Mouse (Mus musculus) lung, postnatal 10 days (tissue): ENCODE results near the gene Kap.
"Not testable (repeated sequence)": the region's sequence is repeated elsewhere in the genome, so short reads cannot be mapped to it uniquely, and the experiment has no call there.

ENCODE experiments used
- DNase-seq: peaks from one replicate; pipeline ENCODE4 v3.0.0; 2021

The Kap gene

DNA sequence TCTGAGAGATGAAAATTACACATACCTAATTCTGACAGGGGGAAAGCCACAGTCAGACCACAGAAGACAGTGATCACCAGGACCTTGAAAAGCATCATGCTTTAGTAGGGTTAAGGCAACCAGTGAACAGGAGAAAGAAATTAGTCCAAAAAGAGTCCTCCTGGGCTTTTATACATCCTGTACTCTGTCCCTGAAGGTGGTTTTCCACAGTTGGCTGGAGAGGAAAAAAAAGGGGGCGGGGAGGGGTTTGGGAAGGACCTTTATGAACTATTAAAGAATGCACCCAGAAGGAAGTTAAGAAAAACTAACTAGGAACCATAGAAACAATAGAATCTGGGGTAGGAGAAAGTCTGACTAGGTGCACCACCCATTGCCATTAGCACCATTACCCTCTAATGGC is at the start of gene Kap:
Kap (minus strand) TSS at position 237 of the 400 bp plus-strand sequence.
- no peak for DNase-seq

DNA sequence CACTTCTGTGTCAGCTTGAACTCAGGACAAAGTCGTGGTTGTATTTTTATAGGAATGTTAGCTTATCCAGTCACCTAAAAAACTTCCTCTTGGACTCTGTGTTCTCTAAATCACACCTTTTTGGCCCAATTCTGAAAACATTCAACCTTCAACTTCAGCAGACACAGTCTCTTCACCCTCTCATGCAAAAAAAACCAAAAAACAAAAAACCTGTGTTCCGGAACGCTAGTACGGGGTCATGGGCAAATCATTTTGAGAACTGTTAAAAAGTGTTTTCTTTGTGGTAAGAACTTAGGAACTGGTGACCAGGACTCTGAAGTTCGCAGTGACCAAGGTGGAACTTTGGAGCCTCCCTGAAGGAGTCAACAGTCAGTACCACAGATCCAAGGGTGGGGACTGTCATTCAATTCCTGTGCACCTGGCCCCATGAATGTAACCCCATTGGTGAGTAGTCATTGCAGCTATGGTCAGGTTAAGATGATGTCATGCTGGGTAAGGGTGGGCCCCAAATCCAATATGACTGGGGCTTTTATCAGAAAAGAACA is 32.4 kb upstream of the Kap start:
- DNase-seq, result no peak

DNA sequence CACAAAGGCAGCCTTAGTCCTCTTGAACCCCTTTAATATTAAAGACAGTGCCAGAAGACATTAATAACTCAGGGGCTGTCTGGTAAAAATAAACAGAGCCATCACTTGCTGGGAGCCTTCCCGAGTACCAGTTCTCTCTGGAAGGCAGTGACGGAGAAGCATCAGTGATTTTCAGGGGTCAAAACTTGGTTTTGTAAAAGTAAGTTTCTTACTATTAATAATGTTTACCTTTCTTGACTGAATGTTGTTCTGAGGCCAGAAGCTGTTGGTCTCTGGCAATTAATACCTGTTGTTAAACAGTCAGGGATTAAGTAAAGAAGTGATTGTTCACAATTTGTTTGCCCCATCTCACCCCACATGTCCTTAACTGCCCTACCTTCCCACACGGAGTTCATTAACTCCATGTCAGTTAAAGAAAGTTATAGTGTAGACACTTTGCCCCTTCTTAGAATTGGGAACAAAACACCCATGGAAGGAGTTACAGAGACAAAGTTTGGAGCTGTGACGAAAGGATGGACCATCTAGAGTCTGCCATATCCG is 30.0 kb upstream of the Kap start:
- DNase-seq, result no peak

DNA sequence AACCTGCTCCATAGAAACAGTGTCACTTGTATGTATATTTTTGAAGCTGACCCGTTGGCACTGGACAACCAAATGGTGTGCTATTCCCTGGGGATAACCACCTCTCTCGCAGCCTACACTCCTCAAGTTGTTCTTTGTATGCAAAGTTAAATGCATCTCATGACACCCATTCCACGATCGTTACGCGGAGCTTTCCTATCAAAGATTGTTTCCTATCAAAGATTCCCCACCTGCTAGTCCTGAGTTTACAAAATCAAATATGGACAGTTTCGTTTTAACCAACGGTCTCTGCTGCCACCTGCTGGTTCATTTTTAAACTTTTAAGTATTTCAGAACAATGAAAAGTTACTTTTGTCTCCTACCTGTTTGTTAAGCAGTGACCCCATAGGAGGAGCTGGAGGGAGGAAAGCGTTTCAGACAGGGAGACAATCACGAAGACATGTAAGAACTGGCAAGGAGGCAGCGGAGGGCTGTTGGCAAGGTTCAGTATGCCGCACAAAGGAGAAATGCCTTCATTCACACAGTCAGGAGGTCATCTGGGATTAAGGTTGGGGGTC is 22.4 kb upstream of the Kap start:
- peak; percentile 30 for DNase-seq

DNA sequence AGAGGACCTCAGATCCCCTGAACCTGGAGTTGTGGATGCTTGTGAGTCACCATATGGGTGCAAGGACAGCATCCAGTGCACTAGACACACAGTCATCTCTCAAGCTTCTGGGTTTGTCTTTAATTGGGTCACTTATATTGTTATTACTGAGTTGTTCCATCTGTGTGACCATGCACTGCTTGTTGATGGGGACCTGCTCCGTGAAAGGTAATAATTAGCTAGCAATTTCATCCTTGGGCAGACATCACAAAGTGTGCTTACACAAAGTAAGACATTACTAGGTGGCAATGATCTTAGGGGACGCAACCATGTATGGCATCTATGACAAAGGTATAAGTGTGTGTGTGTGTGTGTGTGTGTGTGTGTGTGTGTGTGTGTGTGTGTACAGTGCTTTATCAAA is 19.1 kb upstream of the Kap start:
- no peak for DNase-seq

DNA sequence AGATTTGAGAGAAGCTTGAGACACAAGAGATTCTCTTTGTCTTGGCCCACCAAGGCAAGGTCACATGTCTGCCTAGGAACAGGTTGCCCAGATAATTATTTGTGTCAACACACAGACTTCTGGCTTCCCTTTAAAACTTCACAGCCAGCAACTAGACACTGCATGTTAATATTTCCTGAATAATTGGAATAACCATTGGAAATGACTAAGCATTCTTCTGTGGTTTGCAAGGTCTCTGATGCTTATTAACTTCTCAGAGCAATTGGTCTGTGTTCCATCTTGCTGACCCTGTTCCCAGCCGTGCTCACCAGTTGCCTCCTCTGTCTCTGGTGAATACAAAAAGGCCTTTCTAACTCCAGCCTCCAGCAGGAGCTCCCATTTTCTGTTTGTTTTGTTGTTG is 17.6 kb upstream of the Kap start:
- no peak for DNase-seq

DNA sequence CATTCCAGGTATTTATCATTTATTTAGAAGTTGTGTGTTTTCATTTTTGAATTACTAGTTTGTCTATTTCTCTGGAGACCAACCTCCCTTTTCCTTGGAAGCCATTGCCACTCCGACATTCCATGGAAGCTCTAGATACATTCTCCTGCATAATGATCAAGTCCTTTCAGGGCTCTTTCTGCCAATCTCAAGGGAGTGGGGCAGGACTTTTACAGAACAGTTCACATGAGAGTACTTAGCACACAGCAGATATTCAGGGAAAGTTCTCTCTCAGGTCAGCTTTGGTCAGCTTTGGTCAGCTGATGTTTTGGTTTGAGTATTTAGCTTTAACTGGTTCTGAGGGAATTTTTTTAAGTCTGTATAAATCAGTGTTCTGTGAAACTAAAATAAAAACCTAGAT is 14.8 kb upstream of the Kap start:
- DNase-seq, result no peak

DNA sequence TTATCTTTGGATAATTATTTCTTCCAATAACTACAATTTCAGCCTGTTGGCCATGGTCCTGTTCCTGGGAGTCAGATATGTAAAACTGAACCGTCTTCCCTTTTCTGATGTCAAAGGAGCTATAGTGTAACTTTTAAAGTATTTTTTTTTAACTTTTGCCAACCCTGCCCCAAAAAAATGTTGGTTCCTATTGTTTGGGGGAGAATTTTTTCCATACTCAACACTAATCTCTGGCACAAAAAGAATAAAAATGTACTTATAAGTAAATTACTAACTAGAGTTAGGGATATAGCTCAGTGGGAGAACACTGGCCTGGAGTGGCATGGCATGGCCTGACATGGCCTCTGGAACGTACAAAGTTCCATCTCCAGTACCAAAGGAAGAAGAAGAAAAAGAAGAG is 2.3 kb upstream of the Kap start:
- DNase-seq, result no peak

DNA sequence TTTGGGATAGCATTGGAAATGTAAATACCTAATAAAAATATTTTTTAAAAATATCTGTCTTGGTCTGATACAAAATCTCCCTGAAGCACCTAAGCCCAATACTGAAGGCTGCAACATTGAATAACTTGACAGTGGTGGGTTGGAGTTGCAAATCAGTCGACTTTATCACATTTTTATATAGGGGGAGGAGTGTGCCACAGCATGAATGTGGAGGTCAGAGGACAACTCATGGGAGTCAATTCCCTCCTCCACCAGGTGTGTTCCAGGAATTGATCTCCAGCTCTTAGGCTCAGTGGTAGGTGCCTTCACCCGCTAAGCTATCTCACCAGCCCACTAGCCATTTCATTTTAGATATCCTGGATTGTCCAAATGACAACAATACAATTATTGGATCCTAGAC is 4.2 kb downstream of the Kap start:
- no peak for DNase-seq

DNA sequence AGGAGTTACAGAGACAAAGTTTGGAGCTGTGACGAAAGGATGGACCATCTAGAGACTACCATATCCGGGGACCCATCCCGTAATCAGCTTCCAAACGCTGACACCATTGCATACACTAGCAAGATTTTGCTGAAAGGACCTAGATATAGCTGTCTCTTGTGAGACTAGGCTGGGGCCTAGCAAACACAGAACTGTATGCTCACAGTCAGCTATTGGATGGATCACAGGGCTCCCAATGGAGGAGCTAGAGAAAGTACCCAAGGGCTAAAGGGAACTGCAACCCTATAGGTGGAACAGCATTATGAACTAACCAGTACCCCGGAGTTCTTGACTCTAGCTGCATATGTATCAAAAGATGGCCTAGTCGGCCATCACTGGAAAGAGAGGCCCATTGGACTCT is 4.7 kb downstream of the Kap start:
- not testable (repeated sequence) for DNase-seq

DNA sequence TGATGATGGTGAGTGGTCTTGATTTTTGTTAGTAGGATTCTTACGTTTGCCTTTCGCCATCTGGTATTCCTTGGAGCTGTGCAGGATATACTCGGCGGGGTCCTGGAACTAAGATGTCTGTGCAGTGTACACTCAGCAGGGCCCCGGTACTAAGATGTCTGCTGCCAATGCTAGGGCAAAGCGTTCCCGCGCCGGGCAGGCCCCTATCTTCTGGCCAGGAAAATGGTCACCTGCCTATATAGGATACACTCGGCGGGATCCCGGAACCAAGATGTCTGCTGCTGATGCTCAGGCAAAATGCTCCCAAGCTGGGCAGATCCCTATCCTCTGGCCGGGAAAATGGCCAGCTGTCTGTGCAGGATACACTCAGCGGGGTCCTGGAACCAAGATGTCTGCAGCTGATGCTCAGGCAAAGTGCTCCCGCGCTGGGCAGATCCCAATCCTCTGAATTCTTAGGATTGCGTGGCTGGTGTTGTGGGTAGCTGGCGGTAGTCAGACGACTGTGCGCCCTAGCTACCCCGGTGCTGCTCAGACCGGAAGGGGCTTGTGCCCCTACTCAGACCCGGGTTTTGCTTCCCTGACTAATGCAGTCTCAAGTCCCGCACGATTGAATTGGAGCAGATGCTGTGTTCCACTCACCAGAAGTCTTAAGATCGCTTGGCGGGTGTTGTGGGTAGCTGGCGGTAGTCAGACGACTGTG is 15.1 kb downstream of the Kap start:
- DNase-seq, result not testable (repeated sequence)

DNA sequence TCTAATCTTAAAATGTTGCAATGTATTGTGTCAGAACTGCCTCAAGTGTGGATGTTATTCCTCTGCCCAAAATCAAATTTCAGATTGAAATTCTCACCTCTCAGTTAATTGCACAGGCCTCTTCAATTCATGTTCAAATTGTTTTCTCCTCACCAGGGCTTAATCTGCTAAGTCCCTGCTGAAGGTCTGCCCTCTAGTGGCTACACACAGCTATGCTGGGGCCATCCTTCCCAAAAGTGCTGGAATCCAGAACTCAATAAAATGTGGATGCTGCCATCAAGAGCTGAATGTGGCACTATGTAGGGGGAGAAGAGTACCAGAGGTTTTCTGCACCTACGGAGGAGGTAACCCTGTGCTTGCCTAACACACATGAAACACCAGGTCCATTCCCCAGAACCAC is 41.2 kb downstream of the Kap start:
- DNase-seq, result no peak
